In the genomic region with DNA sequence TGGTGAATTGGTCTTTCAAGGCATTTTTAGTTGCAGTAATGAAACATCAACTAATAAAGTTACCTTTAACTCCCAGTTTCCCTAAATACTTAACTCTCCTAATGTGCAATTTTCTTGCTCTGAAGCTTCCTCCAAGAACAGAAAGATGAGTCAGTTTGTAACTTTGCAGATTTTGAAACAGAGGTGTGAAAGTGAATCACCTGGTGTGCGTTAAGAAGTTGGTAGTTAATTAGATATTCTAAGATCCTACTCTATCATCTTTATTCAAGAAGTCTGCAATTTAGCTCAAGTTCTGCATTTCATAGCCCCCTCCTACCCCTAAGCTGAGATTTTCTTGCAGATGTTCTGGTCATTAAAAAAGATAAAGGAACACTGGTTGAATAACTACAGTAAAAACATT, we compare ENCODE assay signal across 17 mouse cellular contexts.
"Had no signal": no experiment of that assay in that cellular context is flagged by ENCODE, and none has a peak within 500 bp of the region (broad histone marks: within the 10 kb centered on the region; RNA-seq: fewer than 3 reads in every experiment).

No protein-coding gene starts in this region.

- ATAC-seq: liver, embryonic 12.5 days; liver, postnatal 0 days; lung, postnatal 0 days; midbrain, embryonic 13.5 days; midbrain, embryonic 15.5 days; midbrain, embryonic 16.5 days had no signal

- DNase-seq: left cerebral cortex, postnatal 4 days; liver; liver, embryonic 13.5 days; liver, postnatal 0 days; lung, adult 18-20 months; lung, adult 2 months; lung, embryonic 14.5 days; lung, postnatal 10 days; lung, postnatal 14 days; lung, postnatal 36 days; lung, postnatal 4 days; midbrain, embryonic 14.5 days had no signal
